Mouse (Mus musculus) forebrain, embryonic 14.5 days (tissue): ENCODE measurements around the gene Bcas3. TPM values are rescaled to one million over a fixed set of nuclear protein-coding genes. Genes with fewer than 3 reads are reported as not detected.

Source experiments
- ATAC-seq: fragments of 200-750 bp; cut with Nextera tagmentation; 2 replicates; pipeline ENCODE4 v1.8.0; 2017; ENCODE audit warnings: mild to moderate bottlenecking, moderate library complexity
- DNase-seq: peaks from one replicate; pipeline ENCODE4 v3.0.0-alpha.2; 2015; ENCODE audit warnings: low spot score
- H3K27ac ChIP-seq: fragments of 300-500 bp; sonication (generic); 2 replicates; pipeline ENCODE4 v1.5.1; 2014; ENCODE audit warnings: low read depth, mild to moderate bottlenecking, control low read depth, low read length, moderate library complexity
- H3K27me3 ChIP-seq: fragments of 300-500 bp; sonication (generic); replicated peaks from 2 replicates; pipeline ENCODE4 v1.6.1; 2014; ENCODE audit warnings: low read length, control low read depth, mixed read lengths; ENCODE audit not compliant: control insufficient read depth, insufficient read depth
- H3K36me3 ChIP-seq: fragments of 300-500 bp; sonication (generic); 2 replicates; pipeline ENCODE4 v1.6.1; 2014; ENCODE audit warnings: low read length, control low read depth; ENCODE audit not compliant: control insufficient read depth, insufficient read depth
- H3K4me1 ChIP-seq: fragments of 300-500 bp; sonication (generic); 2 replicates; pipeline ENCODE4 v1.6.1; 2014; ENCODE audit warnings: antibody characterized with exemption, low read length, control low read depth; ENCODE audit not compliant: control insufficient read depth, insufficient read depth
- H3K4me2 ChIP-seq: fragments of 300-500 bp; sonication (generic); 2 replicates; pipeline ENCODE4 v1.6.1; 2014; ENCODE audit warnings: mild to moderate bottlenecking, control low read depth, low read length
- H3K4me3 ChIP-seq: fragments of 300-500 bp; sonication (generic); 2 replicates; pipeline ENCODE4 v1.5.1; 2014; ENCODE audit warnings: low read depth, low read length, control low read depth
- H3K9ac ChIP-seq: fragments of 300-500 bp; sonication (generic); 2 replicates; pipeline ENCODE4 v1.6.1; 2014; ENCODE audit warnings: mild to moderate bottlenecking, low read length, control low read depth, moderate library complexity
- H3K9me3 ChIP-seq: fragments of 300-500 bp; sonication (generic); replicated peaks from 2 replicates; pipeline ENCODE4 v1.6.1; 2016; ENCODE audit warnings: low read length, control low read depth, mixed read lengths; ENCODE audit not compliant: control insufficient read depth
- WGBS: fragments of 180-500 bp; shearing (Covaris S2); extraction: QIAGEN DNeasy Blood & Tissue Kit; methylation state at CpG from one replicate; pipeline ENCODE4 v1.1.7; 2014; 5-methylcytosine and 5-hydroxymethylcytosine counted together
- polyA plus RNA-seq: library from polyadenylated mRNA; unstranded; fragments of >200 nt; fragmentation: Nextera tagmentation; extraction: Ambion mirVana; gene quantifications from 2 replicates; pipeline ENCODE4 v1.2.1, GENCODE M21; 2014

The Bcas3 gene
- polyA plus RNA-seq, 1 experiment from 2014 or later = 27.5 TPM

DNA sequence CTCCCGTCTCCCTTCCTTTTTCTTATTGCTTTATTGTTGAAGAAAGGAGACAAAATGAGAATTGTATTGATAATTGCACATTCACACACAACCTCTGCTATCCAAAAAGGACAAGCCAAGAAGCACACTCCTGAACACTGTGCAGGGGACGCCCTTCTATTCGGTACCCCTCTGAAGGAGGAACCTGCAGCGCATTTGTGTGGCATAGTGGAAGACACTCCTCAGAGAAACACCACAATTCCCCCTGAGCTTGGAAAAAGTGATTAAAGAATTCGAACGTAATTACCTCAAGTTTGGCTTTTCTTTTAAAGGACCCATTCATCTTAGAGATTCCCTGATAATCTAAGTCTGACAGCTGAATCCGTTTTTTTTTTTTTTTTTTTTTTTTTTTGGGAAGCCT is 261.5 kb downstream of the Bcas3 start:
- Histone ChIP-seq H3K9ac (no peak overlapping the region), H3K4me3 (no peak overlapping the region), H3K4me2 (no peak overlapping the region), H3K4me1 (0 out of 2 replicates have a peak, but pooled peaks cover 2% of the 10 kb centered on the region), H3K27me3 (no peaks in the 10 kb centered on the region), H3K36me3 (no peaks in the 10 kb centered on the region), H3K27ac (no peak overlapping the region), H3K9me3 (no peaks in the 10 kb centered on the region)
- no peak for DNase-seq
- ATAC-seq = no peak
- WGBS = 66% methylated on average over 7 of the region's 7 CpGs

- no peaks in the 10 kb centered on the region for H3K36me3 ChIP-seq
- H3K27ac ChIP-seq = no peak overlapping the region
- no peaks in the 10 kb centered on the region for H3K27me3 ChIP-seq
- H3K4me1 ChIP-seq = 0 out of 2 replicates have a peak, but pooled peaks cover 2% of the 10 kb centered on the region
- H3K9me3 ChIP-seq = no peaks in the 10 kb centered on the region
- ATAC-seq (no peak), DNase-seq (no peak)
- no peak overlapping the region for H3K4me2 ChIP-seq
- no peak overlapping the region for H3K4me3 ChIP-seq
- no peak overlapping the region for H3K9ac ChIP-seq
- 84% methylated on average over 7 of the region's 7 CpGs for WGBS
Observed at GRCm38 (mm10) chr11:85615421-85615820, 262.5 kb downstream of the Bcas3 start.

- Histone ChIP-seq H3K9me3 (no peaks in the 10 kb centered on the region), H3K36me3 (no peaks in the 10 kb centered on the region), H3K9ac (no peak overlapping the region), H3K27ac (no peak overlapping the region), H3K4me2 (no peak overlapping the region), H3K4me1 (0 out of 2 replicates have a peak, but pooled peaks cover 2% of the 10 kb centered on the region), H3K27me3 (no peaks in the 10 kb centered on the region), H3K4me3 (no peak overlapping the region)
- ATAC-seq = no peak
- DNase-seq = no peak
- 39% methylated on average over 2 of the region's 2 CpGs for WGBS
Observed at GRCm38 (mm10) chr11:85621486-85621885, 268.5 kb downstream of the Bcas3 start.

- no peak overlapping the region for H3K27ac ChIP-seq
- H3K4me3 ChIP-seq = no peak overlapping the region
- ATAC-seq (no peak), DNase-seq (peak; percentile 23)
- no peak overlapping the region for H3K9ac ChIP-seq
- H3K27me3 ChIP-seq = no peaks in the 10 kb centered on the region
- 83% methylated on average over 8 of the region's 8 CpGs for WGBS
- H3K4me2 ChIP-seq = no peak overlapping the region
- no peaks in the 10 kb centered on the region for H3K9me3 ChIP-seq
- no peaks in the 10 kb centered on the region for H3K36me3 ChIP-seq
- 0 out of 2 replicates have a peak, but pooled peaks cover 2% of the 10 kb centered on the region for H3K4me1 ChIP-seq
Observed at GRCm38 (mm10) chr11:85621994-85622393, 269.0 kb downstream of the Bcas3 start.

GRCm38 (mm10) chr11:85625206-85625605 is 272.2 kb downstream of the Bcas3 start:
- H3K9ac ChIP-seq = no peak overlapping the region
- no peaks in the 10 kb centered on the region; the same call in 1 of the 2 replicates for H3K4me1 ChIP-seq
- ATAC-seq = no peak
- H3K4me2 ChIP-seq = no peak overlapping the region
- WGBS = 76% methylated on average over 5 of the region's 5 CpGs
- no peaks in the 10 kb centered on the region for H3K9me3 ChIP-seq
- no peak overlapping the region for H3K27ac ChIP-seq
- no peak overlapping the region for H3K4me3 ChIP-seq
- no peak for DNase-seq
- no peaks in the 10 kb centered on the region for H3K27me3 ChIP-seq
- no peaks in the 10 kb centered on the region for H3K36me3 ChIP-seq

DNA sequence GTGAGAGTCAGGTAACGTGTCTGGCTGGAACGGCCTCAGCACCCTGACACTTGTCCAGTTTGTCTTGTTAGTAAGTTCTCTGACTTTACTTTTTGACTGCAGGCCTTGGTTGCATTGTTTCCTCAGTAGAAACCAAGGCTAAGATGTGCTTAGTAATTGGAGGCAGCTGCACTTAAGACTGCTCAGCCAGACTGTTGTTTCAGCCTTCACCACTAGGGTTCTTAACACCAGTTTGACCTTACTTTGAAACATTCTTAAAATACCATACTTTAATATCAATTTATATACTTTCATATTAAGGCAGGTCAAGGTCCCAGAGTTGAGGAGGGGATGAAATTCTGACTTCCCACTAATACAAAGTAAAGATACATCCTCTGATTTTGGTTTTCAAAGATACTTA is 273.9 kb downstream of the Bcas3 start:
- no peaks in the 10 kb centered on the region; the same call in 1 of the 2 replicates for H3K4me1 ChIP-seq
- WGBS = 91% methylated on average over 2 of the region's 2 CpGs
- DNase-seq = no peak

DNA sequence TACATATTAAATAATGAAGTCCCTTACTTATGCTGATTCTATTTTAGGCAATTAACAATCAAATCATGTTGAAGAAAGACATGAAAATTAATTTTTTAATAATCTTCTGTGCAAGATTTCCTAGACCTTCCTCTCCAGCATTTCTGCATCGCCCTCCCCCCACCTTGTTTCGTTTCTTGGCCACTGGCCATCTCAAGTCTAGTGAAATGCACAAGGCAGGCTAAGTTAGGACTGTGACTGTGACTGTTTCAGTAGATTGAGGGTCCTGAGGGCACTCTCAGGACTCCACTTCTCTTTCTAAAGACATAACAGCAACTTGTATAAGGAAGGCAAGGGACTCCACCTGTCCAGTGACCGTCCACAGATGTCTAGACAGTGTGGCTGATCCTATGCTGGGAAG is 274.4 kb downstream of the Bcas3 start:
- Histone ChIP-seq H3K4me2 (no peak overlapping the region), H3K36me3 (no peaks in the 10 kb centered on the region), H3K27ac (no peak overlapping the region), H3K9ac (no peak overlapping the region), H3K4me3 (no peak overlapping the region), H3K27me3 (no peaks in the 10 kb centered on the region), H3K9me3 (no peaks in the 10 kb centered on the region), H3K4me1 (no peaks in the 10 kb centered on the region; the same call in 1 of the 2 replicates)
- no peak for ATAC-seq
- no peak for DNase-seq
- 80% methylated on average over 3 of the region's 3 CpGs for whole genome bisulfite sequencing

More for the DNA sequence above, 273.9 kb downstream of the Bcas3 start:
- ATAC-seq = no peak
- Histone ChIP-seq H3K9ac (no peak overlapping the region), H3K4me2 (no peak overlapping the region), H3K36me3 (no peaks in the 10 kb centered on the region), H3K4me3 (no peak overlapping the region), H3K9me3 (no peaks in the 10 kb centered on the region), H3K27me3 (no peaks in the 10 kb centered on the region), H3K27ac (no peak overlapping the region)

GRCm38 (mm10) chr11:85628303-85629063 is 275.5 kb downstream of the Bcas3 start:
- 59% methylated on average over 13 of the region's 13 CpGs for WGBS
- Histone ChIP-seq H3K4me1 (no peaks in the 10 kb centered on the region; the same call in 1 of the 2 replicates), H3K4me2 (no peak overlapping the region), H3K36me3 (no peaks in the 10 kb centered on the region), H3K9me3 (no peaks in the 10 kb centered on the region), H3K27ac (no peak overlapping the region), H3K9ac (no peak overlapping the region), H3K4me3 (no peak overlapping the region), H3K27me3 (no peaks in the 10 kb centered on the region)
- DNase-seq = no peak
- ATAC-seq = no peak

DNA sequence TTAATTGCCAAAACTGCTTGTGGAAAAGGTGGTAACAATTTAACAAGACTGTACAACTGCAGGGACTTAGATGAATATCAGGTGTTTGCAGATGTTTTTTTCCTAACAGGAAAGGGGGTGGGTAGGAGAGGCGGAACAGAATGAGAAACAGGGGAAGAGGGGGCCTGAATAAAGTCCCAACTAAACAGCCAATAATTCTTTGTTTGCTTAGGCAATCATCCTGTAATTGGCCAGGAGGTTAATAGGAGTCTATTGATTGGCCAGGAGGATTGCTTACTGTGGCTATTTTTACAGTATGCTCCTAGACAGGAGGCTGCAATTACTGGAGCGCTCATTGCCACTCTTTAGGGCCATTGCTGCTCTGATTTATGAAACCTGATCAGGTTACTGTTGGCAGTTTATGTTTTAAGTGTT is 279.6 kb downstream of the Bcas3 start:
- WGBS = 58% methylated on average over 2 of the region's 2 CpGs
- H3K27ac ChIP-seq = no peak overlapping the region
- H3K4me2 ChIP-seq = no peak overlapping the region
- no peak for ATAC-seq
- H3K36me3 ChIP-seq = no peaks in the 10 kb centered on the region
- H3K9me3 ChIP-seq = no peaks in the 10 kb centered on the region
- no peak overlapping the region for H3K4me3 ChIP-seq
- no peak overlapping the region for H3K9ac ChIP-seq
- H3K4me1 ChIP-seq = no peaks in the 10 kb centered on the region; the same call in 1 of the 2 replicates
- H3K27me3 ChIP-seq = no peaks in the 10 kb centered on the region
- no peak for DNase-seq
